Mouse (Mus musculus) intestine, postnatal 0 days (tissue): ENCODE results near the gene Gm45711. TPM values are rescaled to one million over a fixed set of nuclear protein-coding genes. Genes with fewer than 3 reads are reported as not detected.
"Not testable (repeated sequence)": the region's sequence is repeated elsewhere in the genome, so short reads cannot be mapped to it uniquely, and the experiment has no call there.

ENCODE experiments used
- ATAC-seq: fragments of 200-750 bp; cut with Nextera tagmentation; 2 replicates; pipeline ENCODE4 v1.8.0; 2017; ENCODE audit warnings: mild to moderate bottlenecking, moderate TSS enrichment, moderate library complexity
- H3K27ac ChIP-seq: fragments of 300-500 bp; sonication (generic); 2 replicates; pipeline ENCODE4 v1.5.1; 2014; ENCODE audit warnings: mild to moderate bottlenecking, low read depth, low read length, moderate library complexity
- H3K27me3 ChIP-seq: fragments of 300-500 bp; sonication (generic); replicated peaks from 2 replicates; pipeline ENCODE4 v1.6.1; 2014; ENCODE audit warnings: low read length, mixed read lengths; ENCODE audit not compliant: control insufficient read depth, insufficient read depth
- H3K36me3 ChIP-seq: fragments of 300-500 bp; sonication (generic); 2 replicates; pipeline ENCODE4 v1.6.1; 2014; ENCODE audit warnings: mild to moderate bottlenecking, moderate library complexity; ENCODE audit not compliant: control insufficient read depth, insufficient read depth
- H3K4me1 ChIP-seq: fragments of 300-500 bp; sonication (generic); replicated peaks from 2 replicates; pipeline ENCODE4 v1.6.1; 2014; ENCODE audit warnings: antibody characterized with exemption, low read length, mixed read lengths; ENCODE audit not compliant: control insufficient read depth, insufficient read depth
- H3K4me2 ChIP-seq: fragments of 300-500 bp; sonication (generic); replicated peaks from 2 replicates; pipeline ENCODE4 v1.6.1; 2014; ENCODE audit warnings: low read depth, mild to moderate bottlenecking, moderate library complexity
- H3K4me3 ChIP-seq: fragments of 300-500 bp; sonication (generic); 2 replicates; pipeline ENCODE4 v1.5.1; 2014; ENCODE audit warnings: low read depth, low read length
- H3K9ac ChIP-seq: fragments of 300-500 bp; sonication (generic); 2 replicates; pipeline ENCODE4 v1.6.1; 2014; ENCODE audit warnings: mild to moderate bottlenecking, low read depth, low read length
- H3K9me3 ChIP-seq: fragments of 300-500 bp; sonication (generic); 2 replicates; pipeline ENCODE4 v1.6.1; 2016; ENCODE audit warnings: mixed run types; ENCODE audit not compliant: control insufficient read depth
- CTCF ChIP-seq: sonication (generic); IDR thresholded peaks from 2 replicates; pipeline ENCODE4 v1.5.1; 2016; ENCODE audit warnings: low read depth, mild to moderate bottlenecking, control low read depth, antibody characterized with exemption, moderate library complexity
- WGBS: fragments of 180-500 bp; shearing (Covaris S2); extraction: QIAGEN DNeasy Blood & Tissue Kit; methylation state at CpG from one replicate; pipeline ENCODE4 v1.1.7; 2014; 5-methylcytosine and 5-hydroxymethylcytosine counted together
- polyA plus RNA-seq: library from polyadenylated mRNA; unstranded; fragments of >200 nt; fragmentation: Nextera tagmentation; extraction: Ambion mirVana; gene quantifications from 2 replicates; pipeline ENCODE4 v1.2.1, GENCODE M21; 2015

Gene Gm45711
- polyA plus RNA-seq, 1 experiment from 2014 or later, result not detected

DNA sequence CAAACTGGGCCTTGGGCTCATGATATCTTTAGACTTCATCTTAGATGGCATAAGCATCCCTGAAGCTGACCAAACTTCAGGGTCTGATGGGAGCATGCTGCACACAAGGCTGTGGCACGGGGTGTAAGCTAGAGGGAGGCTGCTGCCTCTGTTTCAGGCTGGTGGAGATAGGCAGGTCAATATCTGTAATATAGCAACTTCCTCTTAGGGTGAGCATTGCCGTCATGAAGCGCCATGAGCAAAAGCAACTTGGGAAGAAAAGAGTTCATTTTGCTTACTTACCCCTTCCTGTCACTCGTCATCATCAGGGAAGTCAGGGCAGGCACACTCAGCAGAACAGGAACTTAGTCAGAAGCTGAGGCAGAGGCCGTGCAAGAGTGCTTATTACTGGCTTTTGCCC, 23.9 kb upstream of the Gm45711 start:
- Histone ChIP-seq H3K4me1 (no peaks in the 10 kb centered on the region), H3K9ac (no peak overlapping the region), H3K27me3 (no peaks in the 10 kb centered on the region), H3K4me3 (no peak overlapping the region), H3K9me3 (no peaks in the 10 kb centered on the region), H3K36me3 (no peaks in the 10 kb centered on the region), H3K4me2 (no peak overlapping the region), H3K27ac (no peak overlapping the region)
- 63% methylated on average over 5 of the region's 5 CpGs for WGBS
- TF ChIP-seq CTCF, result no peak
- ATAC-seq, result no peak

DNA sequence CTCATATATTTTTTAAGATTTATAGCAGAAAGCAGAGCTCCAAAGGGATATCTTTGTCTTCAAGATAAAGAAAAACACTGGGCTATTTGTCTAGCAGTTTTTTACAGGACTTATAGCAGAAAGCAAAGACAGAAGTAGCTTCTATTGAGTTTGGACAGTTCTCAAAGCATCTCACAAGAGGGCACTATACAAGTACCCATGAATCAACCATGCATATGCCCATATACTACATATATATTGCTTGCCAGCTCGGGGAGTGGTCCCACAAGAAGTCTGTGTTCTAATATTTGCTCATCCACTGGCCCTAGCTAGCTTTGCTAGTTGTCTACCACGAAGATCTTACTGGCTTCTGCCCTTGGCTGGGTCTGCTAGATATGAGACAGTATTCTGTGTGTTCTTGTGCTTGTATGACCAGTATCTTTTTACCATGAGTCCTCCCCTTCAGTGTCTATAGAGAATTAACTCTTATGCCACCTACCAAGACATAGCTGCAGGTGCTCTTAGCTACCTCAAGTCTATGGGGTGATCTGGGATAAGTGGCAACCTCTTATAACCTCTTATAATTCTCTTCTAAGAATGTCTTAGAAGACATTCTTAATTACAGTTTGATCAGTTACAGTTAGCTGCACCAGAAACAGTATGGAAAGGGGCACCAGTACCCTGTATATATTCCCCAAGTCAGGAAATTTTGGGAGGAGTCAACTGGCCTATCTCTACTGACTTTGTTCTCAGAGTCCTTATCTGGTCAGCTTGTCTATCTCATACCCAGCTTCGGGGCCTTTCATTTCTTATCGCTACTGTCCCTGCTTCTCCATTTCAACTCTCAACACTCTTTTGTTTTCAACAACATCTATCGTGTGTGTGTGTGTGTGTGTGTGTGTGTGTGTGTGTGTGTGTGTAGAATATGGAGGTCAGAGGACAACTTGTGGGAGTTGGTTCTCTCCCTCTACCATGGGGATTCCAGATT, 23.1 kb upstream of the Gm45711 start:
- peak; percentile 35; the same call in 1 of the 2 replicates for TF ChIP-seq CTCF
- no peaks in the 10 kb centered on the region for H3K36me3 ChIP-seq
- no peaks in the 10 kb centered on the region for H3K4me1 ChIP-seq
- H3K9ac ChIP-seq, result no peak overlapping the region
- no peak for ATAC-seq
- no peak overlapping the region for H3K4me3 ChIP-seq
- H3K27me3 ChIP-seq, result no peaks in the 10 kb centered on the region
- H3K9me3 ChIP-seq, result no peaks in the 10 kb centered on the region
- no peak overlapping the region for H3K27ac ChIP-seq
- WGBS, result 68% methylated on average over 5 of the region's 5 CpGs
- no peak overlapping the region for H3K4me2 ChIP-seq

DNA sequence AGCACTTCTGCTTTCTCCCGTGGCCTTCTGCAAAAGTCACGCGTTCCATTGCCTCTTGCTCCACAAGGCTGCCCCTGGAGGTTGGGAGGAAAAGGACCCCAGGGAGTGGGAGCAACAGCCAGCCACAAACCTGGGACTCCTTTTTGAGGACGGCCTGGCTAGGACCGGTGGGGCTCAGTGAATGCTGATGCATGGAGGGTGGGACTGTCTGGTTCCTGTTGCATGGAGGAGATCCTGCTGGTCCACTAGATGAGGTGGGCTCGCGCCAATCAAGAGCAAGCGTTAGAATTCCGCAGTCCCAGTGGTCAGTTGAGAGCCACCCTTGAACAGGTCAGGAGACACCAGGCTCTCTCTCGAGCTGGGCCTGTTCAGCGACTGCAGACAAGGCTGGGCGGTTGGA, 12.0 kb upstream of the Gm45711 start, which contains the start of gene Cmtm2b:
Gene Cmtm2b, plus strand, starts transcription at position 301 of the 400 bp plus-strand sequence.
- WGBS, result 85% methylated on average over 12 of the region's 12 CpGs

DNA sequence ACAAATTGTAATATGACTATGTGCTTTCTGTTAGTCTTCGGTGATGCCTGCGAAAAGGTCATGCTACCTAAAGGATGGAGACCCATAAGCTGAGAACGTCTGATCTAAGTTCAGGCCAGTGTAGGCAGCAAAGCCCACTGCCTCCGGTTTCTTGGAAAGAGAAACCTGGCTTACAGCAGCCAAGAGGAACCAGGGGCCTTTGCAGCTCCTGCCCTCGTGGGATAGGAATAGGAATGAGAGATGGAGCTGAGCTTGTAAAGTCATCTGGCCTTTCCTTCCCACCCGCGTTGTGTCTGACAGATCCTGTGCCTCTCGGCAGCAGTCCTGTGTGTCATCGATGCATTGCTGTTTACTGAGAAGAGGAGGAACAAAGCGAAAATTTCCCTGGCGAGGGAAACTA, 11.4 kb upstream of the Gm45711 start, which contains the start of gene Gm11020:
Gene Gm11020, plus strand, starts transcription at position 301 of the 400 bp plus-strand sequence.
- not testable (repeated sequence) for H3K9ac ChIP-seq, H3K4me2 ChIP-seq, H3K4me3 ChIP-seq, H3K4me1 ChIP-seq, H3K27me3 ChIP-seq, H3K36me3 ChIP-seq, ATAC-seq, H3K27ac ChIP-seq, H3K9me3 ChIP-seq
- 75% methylated on average over 7 of the region's 11 CpGs for WGBS

More for the DNA sequence above, 12.0 kb upstream of the Gm45711 start, which contains the start of gene Cmtm2b:
- H3K27ac ChIP-seq, H3K27me3 ChIP-seq, ATAC-seq, H3K4me1 ChIP-seq, H3K4me3 ChIP-seq, H3K36me3 ChIP-seq, H3K9ac ChIP-seq, H3K4me2 ChIP-seq, H3K9me3 ChIP-seq: not testable (repeated sequence)

DNA sequence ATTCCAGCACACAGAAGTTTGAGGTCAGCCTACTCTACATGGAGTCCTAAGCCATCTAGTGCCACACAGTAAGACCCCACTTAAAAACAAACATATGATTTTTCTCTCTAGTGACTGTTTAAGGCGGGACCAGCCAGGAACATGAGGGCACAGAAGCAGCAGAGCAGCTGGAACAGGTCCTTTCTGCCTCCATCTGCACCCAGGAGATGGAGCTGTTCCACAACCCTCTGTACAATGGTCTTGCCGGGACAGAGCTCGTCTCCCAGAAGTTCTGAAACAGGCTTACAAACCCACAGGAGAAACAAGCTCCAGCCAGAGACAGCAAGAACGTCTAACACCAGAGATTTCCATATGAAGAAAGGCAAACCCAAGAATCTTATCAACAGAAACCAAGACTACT, 3.4 kb upstream of the Gm45711 start:
- WGBS, result 53% methylated on average over 4 of the region's 4 CpGs
- Histone ChIP-seq H3K27ac (no peak overlapping the region), H3K27me3 (no peaks in the 10 kb centered on the region), H3K9me3 (no peaks in the 10 kb centered on the region), H3K4me3 (no peak overlapping the region), H3K9ac (no peak overlapping the region), H3K36me3 (no peaks in the 10 kb centered on the region), H3K4me2 (no peak overlapping the region), H3K4me1 (no peaks in the 10 kb centered on the region)
- ATAC-seq, result no peak
- peak; percentile 61 for TF ChIP-seq CTCF

DNA sequence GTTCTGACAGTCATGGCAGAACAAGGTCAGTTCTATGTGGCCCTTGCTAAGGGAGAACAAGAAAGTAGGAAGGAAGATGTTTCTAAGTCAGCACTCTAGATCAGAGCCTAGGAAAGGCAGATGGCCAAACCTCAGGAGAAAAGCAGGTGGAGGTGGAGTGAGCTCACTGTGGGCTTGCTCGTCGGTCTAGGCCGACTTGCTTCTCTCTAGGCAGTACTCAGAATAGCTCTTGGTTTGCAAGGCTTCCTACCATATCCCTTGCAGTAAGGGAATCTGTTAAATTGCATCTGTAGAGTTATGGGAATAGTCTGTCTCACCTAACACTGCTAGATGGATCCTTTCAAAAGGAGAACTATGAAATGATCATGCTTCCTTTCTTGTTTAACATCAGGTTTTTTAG, 2.1 kb upstream of the Gm45711 start:
- not testable (repeated sequence) for H3K4me3 ChIP-seq, H3K9me3 ChIP-seq, H3K27me3 ChIP-seq, H3K27ac ChIP-seq, H3K36me3 ChIP-seq, H3K4me1 ChIP-seq, H3K4me2 ChIP-seq, H3K9ac ChIP-seq, ATAC-seq
- WGBS, result 92% methylated on average over 3 of the region's 3 CpGs

DNA sequence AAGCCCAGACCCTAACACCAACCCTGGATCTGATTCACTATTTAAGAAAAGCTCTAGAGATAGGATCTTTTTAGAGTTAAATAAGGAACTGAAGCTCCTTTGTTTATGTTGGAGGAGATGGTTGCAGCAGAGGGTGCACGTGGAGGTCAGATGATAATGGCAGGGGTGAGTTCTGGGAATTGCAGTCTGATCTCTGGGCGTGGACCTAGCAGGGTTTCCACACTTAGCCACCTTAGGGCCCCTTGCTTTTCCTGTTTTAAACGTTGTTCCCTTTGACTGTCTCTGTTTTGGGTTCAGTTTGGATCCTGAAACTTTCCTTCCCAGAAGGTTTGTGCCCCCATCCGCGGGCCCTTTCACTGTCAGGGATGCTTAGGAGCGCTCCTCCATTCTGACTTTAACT, 1.5 kb downstream of the Gm45711 start:
- not testable (repeated sequence) for H3K27me3 ChIP-seq, H3K27ac ChIP-seq, H3K4me1 ChIP-seq, H3K4me2 ChIP-seq, H3K9me3 ChIP-seq, H3K9ac ChIP-seq, H3K36me3 ChIP-seq, H3K4me3 ChIP-seq
- 29% methylated on average over 6 of the region's 6 CpGs for WGBS
- ATAC-seq, result 0 out of 2 replicates have a peak, but pooled peaks have one; percentile 31
